Mouse (Mus musculus): ENCODE data around the gene Ifi35. TPM values are rescaled to one million over a fixed set of nuclear protein-coding genes. Genes with fewer than 3 reads are reported as not detected.

Gene Ifi35
- total and polyA plus RNA-seq, 2 experiments from 2014 or later: 3.9 to 5.3 TPM

GRCm38 (mm10) chr11:101455627-101456026 lies 7.4 kb downstream of the Ifi35 start:
- Histone ChIP-seq H3K36me3 (ENCODE audit: insufficient read depth, low read length) (peaks cover 36% of the 10 kb centered on the region), H3K9ac (replicated peaks; ENCODE audit: low read length) (no peak overlapping the region), H3K4me3 (ENCODE audit: low read length) (no peak overlapping the region), H3K27ac (no peak overlapping the region), H3K4me2 (ENCODE audit: low read depth, low read length) (no peak overlapping the region), H3K27me3 (ENCODE audit: insufficient read depth, low read length) (no peaks in the 10 kb centered on the region), H3K9me3 (ENCODE audit: low read length) (no peaks in the 10 kb centered on the region), H3K4me1 (ENCODE audit: insufficient read depth, low read length) (0 out of 2 replicates have a peak, but pooled peaks cover 4% of the 10 kb centered on the region)
- TF ChIP-seq CTCF (IDR thresholded peaks at IDR 0.05; ENCODE audit: low read depth): no peak
- ATAC-seq (no peak), DNase-seq (ENCODE audit: low spot score) (no peak)
- 91% methylated on average over 7 of the region's 7 CpGs for WGBS

DNA sequence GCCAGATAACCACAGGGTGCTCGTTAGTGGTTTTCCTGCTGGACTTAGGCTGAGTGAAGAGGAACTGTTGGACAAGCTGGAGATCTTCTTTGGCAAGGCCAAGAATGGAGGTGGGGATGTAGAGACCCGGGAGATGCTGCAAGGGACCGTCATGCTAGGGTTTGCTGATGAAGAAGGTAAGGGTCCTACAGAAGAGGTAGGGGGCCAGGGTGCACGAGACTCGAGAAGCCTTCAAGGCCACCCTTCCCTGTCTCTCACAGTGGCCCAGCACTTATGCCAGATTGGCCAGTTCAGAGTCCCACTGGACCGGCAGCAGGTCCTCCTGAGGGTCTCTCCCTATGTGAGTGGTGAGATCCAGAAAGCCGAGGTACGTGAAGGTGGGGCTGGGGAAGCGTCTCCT lies 9.4 kb downstream of the Ifi35 start:
- peaks cover 43% of the 10 kb centered on the region for H3K36me3 ChIP-seq (ENCODE audit: insufficient read depth, low read length)
- H3K27me3 ChIP-seq (ENCODE audit: insufficient read depth, low read length): no peaks in the 10 kb centered on the region
- peaks cover 8% of the 10 kb centered on the region; the same call in 1 of the 2 replicates for H3K4me1 ChIP-seq (ENCODE audit: insufficient read depth, low read length)
- no peak overlapping the region for H3K4me2 ChIP-seq (ENCODE audit: low read depth, low read length)
- H3K4me3 ChIP-seq (ENCODE audit: low read length): no peak overlapping the region
- no peaks in the 10 kb centered on the region for H3K9me3 ChIP-seq (ENCODE audit: low read length)
- DNase-seq (ENCODE audit: low spot score): no peak
- TF ChIP-seq CTCF (IDR thresholded peaks at IDR 0.05; ENCODE audit: low read depth): no peak
- 89% methylated on average over 9 of the region's 9 CpGs for WGBS
- no peak overlapping the region for H3K27ac ChIP-seq
- ATAC-seq: no peak
- H3K9ac ChIP-seq (replicated peaks; ENCODE audit: low read length): no peak overlapping the region

GRCm38 (mm10) chr11:101458217-101458616 lies 10.0 kb downstream of the Ifi35 start:
- 85% methylated on average over 12 of the region's 12 CpGs for WGBS
- H3K4me1 ChIP-seq (ENCODE audit: insufficient read depth, low read length): peaks cover 10% of the 10 kb centered on the region
- H3K27me3 ChIP-seq (ENCODE audit: insufficient read depth, low read length): no peaks in the 10 kb centered on the region
- no peak for DNase-seq (ENCODE audit: low spot score)
- no peak overlapping the region for H3K27ac ChIP-seq
- TF ChIP-seq CTCF (IDR thresholded peaks at IDR 0.05; ENCODE audit: low read depth): no peak
- H3K9me3 ChIP-seq (ENCODE audit: low read length): no peaks in the 10 kb centered on the region
- H3K9ac ChIP-seq (replicated peaks; ENCODE audit: low read length): no peak overlapping the region
- no peak overlapping the region for H3K4me3 ChIP-seq (ENCODE audit: low read length)
- ATAC-seq: no peak
- H3K36me3 ChIP-seq (ENCODE audit: insufficient read depth, low read length): peaks cover 47% of the 10 kb centered on the region
- H3K4me2 ChIP-seq (ENCODE audit: low read depth, low read length): no peak overlapping the region

GRCm38 (mm10) chr11:101459716-101460115 lies 11.5 kb downstream of the Ifi35 start:
- DNase-seq (ENCODE audit: low spot score) (no peak), ATAC-seq (no peak)
- WGBS: 38% methylated on average over 5 of the region's 6 CpGs
- Histone ChIP-seq H3K36me3 (ENCODE audit: insufficient read depth, low read length) (peaks cover 47% of the 10 kb centered on the region), H3K27ac (no peak overlapping the region), H3K4me3 (ENCODE audit: low read length) (no peak overlapping the region), H3K9me3 (ENCODE audit: low read length) (no peaks in the 10 kb centered on the region), H3K4me1 (ENCODE audit: insufficient read depth, low read length) (peaks cover 19% of the 10 kb centered on the region), H3K4me2 (ENCODE audit: low read depth, low read length) (no peak overlapping the region), H3K27me3 (ENCODE audit: insufficient read depth, low read length) (no peaks in the 10 kb centered on the region), H3K9ac (replicated peaks; ENCODE audit: low read length) (no peak overlapping the region)
- TF ChIP-seq CTCF (IDR thresholded peaks at IDR 0.05; ENCODE audit: low read depth): no peak

DNA sequence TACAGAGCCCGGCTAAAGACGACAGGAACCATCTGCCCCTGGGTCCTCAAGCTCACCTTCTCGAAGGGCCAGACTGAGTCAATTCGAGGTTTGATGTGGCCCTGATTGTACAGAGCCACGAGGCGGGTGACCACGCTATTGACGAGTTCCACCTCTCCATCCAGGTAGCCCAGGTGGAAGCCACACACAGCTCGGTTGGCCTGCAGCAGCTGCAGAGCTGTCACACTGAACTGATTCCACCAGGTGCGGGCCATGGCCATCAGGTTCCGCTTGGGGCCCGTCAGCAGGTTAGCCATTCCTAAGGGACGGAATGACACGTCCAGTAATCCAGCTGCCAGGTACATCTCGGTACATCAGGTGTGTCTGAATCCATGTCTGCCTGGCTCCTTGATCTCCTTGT lies 12.1 kb downstream of the Ifi35 start:
- TF ChIP-seq CTCF (IDR thresholded peaks at IDR 0.05; ENCODE audit: low read depth): no peak
- H3K27ac ChIP-seq: no peak overlapping the region
- H3K9me3 ChIP-seq (ENCODE audit: low read length): no peaks in the 10 kb centered on the region
- no peak overlapping the region for H3K4me3 ChIP-seq (ENCODE audit: low read length)
- peaks cover 19% of the 10 kb centered on the region for H3K4me1 ChIP-seq (ENCODE audit: insufficient read depth, low read length)
- no peak overlapping the region for H3K4me2 ChIP-seq (ENCODE audit: low read depth, low read length)
- no peaks in the 10 kb centered on the region for H3K27me3 ChIP-seq (ENCODE audit: insufficient read depth, low read length)
- DNase-seq (ENCODE audit: low spot score) (no peak), ATAC-seq (no peak)
- peaks cover 47% of the 10 kb centered on the region for H3K36me3 ChIP-seq (ENCODE audit: insufficient read depth, low read length)
- WGBS: 85% methylated on average over 15 of the region's 15 CpGs
- H3K9ac ChIP-seq (replicated peaks; ENCODE audit: low read length): no peak overlapping the region

DNA sequence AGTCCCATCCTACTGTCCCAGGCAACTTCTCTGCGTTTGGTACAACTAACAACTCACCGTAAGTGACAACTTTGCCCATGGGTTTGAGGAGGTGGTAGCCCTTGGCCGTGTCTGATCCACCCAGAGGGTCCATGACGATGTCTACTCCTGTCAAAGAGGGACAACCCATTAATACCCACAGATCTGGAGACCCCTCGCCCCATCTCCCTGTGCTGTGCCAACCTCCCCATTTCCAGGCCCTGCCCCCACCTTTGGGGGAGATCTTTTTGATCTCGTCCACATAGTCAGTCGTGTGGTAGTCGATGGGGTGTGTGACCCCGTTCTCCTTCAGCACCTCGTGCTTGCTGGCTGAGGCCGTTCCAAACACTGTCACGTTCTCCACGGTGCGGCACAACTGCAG lies 13.9 kb downstream of the Ifi35 start:
- Histone ChIP-seq H3K9me3 (ENCODE audit: low read length) (no peaks in the 10 kb centered on the region), H3K36me3 (ENCODE audit: insufficient read depth, low read length) (peaks cover 43% of the 10 kb centered on the region), H3K9ac (replicated peaks; ENCODE audit: low read length) (no peak overlapping the region), H3K4me3 (ENCODE audit: low read length) (no peak overlapping the region), H3K27me3 (ENCODE audit: insufficient read depth, low read length) (no peaks in the 10 kb centered on the region), H3K27ac (peak overlapping the region; percentile 27; the same call in 1 of the 2 replicates), H3K4me1 (ENCODE audit: insufficient read depth, low read length) (peaks cover 19% of the 10 kb centered on the region), H3K4me2 (ENCODE audit: low read depth, low read length) (peak overlapping the region; percentile 75; the same call in 1 of the 2 replicates)
- WGBS: 47% methylated on average over 14 of the region's 14 CpGs
- DNase-seq (ENCODE audit: low spot score): no peak
- no peak for TF ChIP-seq CTCF (IDR thresholded peaks at IDR 0.05; ENCODE audit: low read depth)
- ATAC-seq: no peak

GRCm38 (mm10) chr11:101462583-101463440 lies 14.6 kb downstream of the Ifi35 start:
- peak; percentile 50; the same call in 1 of the 2 replicates for ATAC-seq
- Histone ChIP-seq H3K9ac (replicated peaks; ENCODE audit: low read length) (no peak overlapping the region), H3K9me3 (ENCODE audit: low read length) (no peaks in the 10 kb centered on the region), H3K27me3 (ENCODE audit: insufficient read depth, low read length) (no peaks in the 10 kb centered on the region), H3K4me1 (ENCODE audit: insufficient read depth, low read length) (peaks cover 19% of the 10 kb centered on the region), H3K36me3 (ENCODE audit: insufficient read depth, low read length) (peaks cover 38% of the 10 kb centered on the region), H3K4me3 (ENCODE audit: low read length) (peak overlapping the region; percentile 77), H3K4me2 (ENCODE audit: low read depth, low read length) (peak overlapping the region; percentile 75), H3K27ac (peak overlapping the region; percentile 27; the same call in 1 of the 2 replicates)
- DNase-seq (ENCODE audit: low spot score): peak; percentile 73
- TF ChIP-seq CTCF (IDR thresholded peaks at IDR 0.05; ENCODE audit: low read depth): no peak
- WGBS: 20% methylated on average over 13 of the region's 13 CpGs

Data from hindbrain, postnatal 0 days (tissue).